Mouse (Mus musculus): ENCODE measurements at regions not wholly inside any gene's neighbourhood (a gene's known extent, or its start where the extent isn't known, plus 50 kb on each side); places are given as distances from the start of the nearest gene placed in this dataset.

GRCm38 (mm10) chrX:12304678-12305077, 144.5 kb upstream of the Bcor start:
- TF ChIP-seq CTCF (IDR thresholded peaks at IDR 0.05; ENCODE audit: borderline replicate concordance, control insufficient read depth, extremely low read depth, insufficient read depth, low read length, poor library complexity) (no peak), POLR2A (IDR thresholded peaks at IDR 0.05; ENCODE audit: control insufficient read depth, extremely low read depth, insufficient read depth, low read length, poor library complexity) (no peak)

All from thymus, adult 2 months (tissue).